Mouse (Mus musculus): ENCODE data around the gene Ino80e. TPM values are rescaled to one million over a fixed set of nuclear protein-coding genes. Genes with fewer than 3 reads are reported as not detected.

Ino80e gene
- polyA plus RNA-seq, 1 experiment from 2014 or later, result 93.5 TPM

GRCm38 (mm10) chr7:126801057-126801422, 61.1 kb downstream of the Ino80e start:
- ATAC-seq (ENCODE audit: low FRiP score, low TSS enrichment) (no peak), DNase-seq (no peak)
- Histone ChIP-seq H3K4me2 (ENCODE audit: low read length) (no peak overlapping the region), H3K36me3 (ENCODE audit: control insufficient read depth, insufficient read depth, low read length) (peaks cover 11% of the 10 kb centered on the region), H3K27me3 (ENCODE audit: control insufficient read depth, insufficient read depth, low read length) (no peaks in the 10 kb centered on the region), H3K4me1 (ENCODE audit: control insufficient read depth, insufficient read depth, low read length) (peaks cover 24% of the 10 kb centered on the region), H3K9me3 (ENCODE audit: control insufficient read depth, low read length) (no peaks in the 10 kb centered on the region), H3K27ac (replicated peaks; ENCODE audit: low read depth, low read length) (no peak overlapping the region), H3K4me3 (replicated peaks; ENCODE audit: low read depth, low read length) (no peak overlapping the region), H3K9ac (replicated peaks; ENCODE audit: low read length) (no peak overlapping the region)
- WGBS, result 97% methylated on average over 16 of the region's 16 CpGs

Other genes with a start within 250 kb of the Ino80e start
- gene Nupr1, start 231.5 kb downstream of the Ino80e start, polyA plus RNA-seq (2014; fragmentation: Nextera tagmentation; extraction: Ambion mirVana), result 0.84 and 5.8 TPM in 2 replicates
- 64.6 and 71.3 TPM in 2 replicates for gene Sgf29, start 213.1 kb downstream of the Ino80e start, polyA plus RNA-seq (2014; fragmentation: Nextera tagmentation; extraction: Ambion mirVana)
- gene Sult1a1, start 185.9 kb downstream of the Ino80e start, polyA plus RNA-seq (2014; fragmentation: Nextera tagmentation; extraction: Ambion mirVana), result 0.38 and 2.6 TPM in 2 replicates
- gene Bola2, start 167.0 kb downstream of the Ino80e start, polyA plus RNA-seq (2014; fragmentation: Nextera tagmentation; extraction: Ambion mirVana), result 128 and 164 TPM in 2 replicates
- 10.6 and 13.7 TPM in 2 replicates for gene Slx1b, start 166.6 kb downstream of the Ino80e start, polyA plus RNA-seq (2014; fragmentation: Nextera tagmentation; extraction: Ambion mirVana)
- gene Coro1a, start 154.6 kb downstream of the Ino80e start, polyA plus RNA-seq (2014; fragmentation: Nextera tagmentation; extraction: Ambion mirVana), result 95.0 and 115 TPM in 2 replicates
- 78.4 and 110 TPM in 2 replicates for gene Mapk3, start 102.8 kb downstream of the Ino80e start, polyA plus RNA-seq (2014; fragmentation: Nextera tagmentation; extraction: Ambion mirVana)
- 2.0 and 3.4 TPM in 2 replicates for gene Gdpd3, start 96.0 kb downstream of the Ino80e start, polyA plus RNA-seq (2014; fragmentation: Nextera tagmentation; extraction: Ambion mirVana)
- gene Ypel3, start 85.4 kb downstream of the Ino80e start, polyA plus RNA-seq (2014; fragmentation: Nextera tagmentation; extraction: Ambion mirVana), result 218 and 255 TPM in 2 replicates
- 0.22 and 0.24 TPM in 2 replicates for gene Tbx6, start 80.9 kb downstream of the Ino80e start, polyA plus RNA-seq (2014; fragmentation: Nextera tagmentation; extraction: Ambion mirVana)
- gene Ppp4c, start 69.9 kb downstream of the Ino80e start, polyA plus RNA-seq (2014; fragmentation: Nextera tagmentation; extraction: Ambion mirVana), result 210 and 212 TPM in 2 replicates
- gene Fam57b, start 64.7 kb downstream of the Ino80e start, polyA plus RNA-seq (2014; fragmentation: Nextera tagmentation; extraction: Ambion mirVana), result 51.6 and 72.4 TPM in 2 replicates
- not detected in 2 replicates for gene 4930451I11Rik, start 30.7 kb downstream of the Ino80e start, polyA plus RNA-seq (2014; fragmentation: Nextera tagmentation; extraction: Ambion mirVana)
- 9.7 and 15.3 TPM in 2 replicates for gene Doc2a, start 15.0 kb downstream of the Ino80e start, polyA plus RNA-seq (2014; fragmentation: Nextera tagmentation; extraction: Ambion mirVana)
- gene Hirip3, start 405 bp downstream of the Ino80e start, polyA plus RNA-seq (2014; fragmentation: Nextera tagmentation; extraction: Ambion mirVana), result 8.0 and 12.8 TPM in 2 replicates
- gene Taok2, start 22.3 kb upstream of the Ino80e start, polyA plus RNA-seq (2014; fragmentation: Nextera tagmentation; extraction: Ambion mirVana), result 39.0 and 39.5 TPM in 2 replicates
- 29.2 and 34.9 TPM in 2 replicates for gene Tmem219, start 60.5 kb upstream of the Ino80e start, polyA plus RNA-seq (2014; fragmentation: Nextera tagmentation; extraction: Ambion mirVana)
- gene Kctd13, start 66.5 kb upstream of the Ino80e start, polyA plus RNA-seq (2014; fragmentation: Nextera tagmentation; extraction: Ambion mirVana), result 98.6 and 106 TPM in 2 replicates
- 6.5 and 7.0 TPM in 2 replicates for gene Asphd1, start 87.2 kb upstream of the Ino80e start, polyA plus RNA-seq (2014; fragmentation: Nextera tagmentation; extraction: Ambion mirVana)
- 59.1 and 66.9 TPM in 2 replicates for gene Sez6l2, start 88.2 kb upstream of the Ino80e start, polyA plus RNA-seq (2014; fragmentation: Nextera tagmentation; extraction: Ambion mirVana)
- gene Cdipt, start 113.5 kb upstream of the Ino80e start, polyA plus RNA-seq (2014; fragmentation: Nextera tagmentation; extraction: Ambion mirVana), result 101 and 106 TPM in 2 replicates
- 1.1 and 1.3 TPM in 2 replicates for gene Cdiptos, start 113.7 kb upstream of the Ino80e start, polyA plus RNA-seq (2014; fragmentation: Nextera tagmentation; extraction: Ambion mirVana)
- 1.7 and 3.1 TPM in 2 replicates for gene Mvp, start 152.2 kb upstream of the Ino80e start, polyA plus RNA-seq (2014; fragmentation: Nextera tagmentation; extraction: Ambion mirVana)
- not detected in 2 replicates for gene Pagr1b, start 154.1 kb upstream of the Ino80e start, polyA plus RNA-seq (2014; fragmentation: Nextera tagmentation; extraction: Ambion mirVana)
- 21.2 and 38.3 TPM in 2 replicates for gene Pagr1a, start 155.0 kb upstream of the Ino80e start, polyA plus RNA-seq (2014; fragmentation: Nextera tagmentation; extraction: Ambion mirVana)
- 53.4 and 64.6 TPM in 2 replicates for gene Gm42742, start 158.7 kb upstream of the Ino80e start, polyA plus RNA-seq (2014; fragmentation: Nextera tagmentation; extraction: Ambion mirVana)
- gene Prrt2, start 158.8 kb upstream of the Ino80e start, polyA plus RNA-seq (2014; fragmentation: Nextera tagmentation; extraction: Ambion mirVana), result 21.8 and 28.9 TPM in 2 replicates
- 68.3 and 80.8 TPM in 2 replicates for gene Maz, start 164.7 kb upstream of the Ino80e start, polyA plus RNA-seq (2014; fragmentation: Nextera tagmentation; extraction: Ambion mirVana)
- gene Kif22, start 180.1 kb upstream of the Ino80e start, polyA plus RNA-seq (2014; fragmentation: Nextera tagmentation; extraction: Ambion mirVana), result 18.9 and 30.2 TPM in 2 replicates
- gene Zg16, start 225.0 kb upstream of the Ino80e start, polyA plus RNA-seq (2014; fragmentation: Nextera tagmentation; extraction: Ambion mirVana), result not detected in 2 replicates
- 0.84 and 2.2 TPM in 2 replicates for gene AI467606, start 229.0 kb upstream of the Ino80e start, polyA plus RNA-seq (2014; fragmentation: Nextera tagmentation; extraction: Ambion mirVana)